Mouse (Mus musculus) kidney, postnatal 14 days (tissue): Measurements from ENCODE around the gene Cxcr5.
A peak's percentile ranks its signal among the peaks of the same experiment; 100 is the strongest.
"Not testable (repeated sequence)": the region's sequence is repeated elsewhere in the genome, so short reads cannot be mapped to it uniquely, and the experiment has no call there.

Experiments
- DNase-seq: peaks from one replicate; pipeline ENCODE4 v3.0.0; 2022; ENCODE audit warnings: mixed read lengths

Cxcr5 gene

GRCm38 (mm10) chr9:44587262-44588160, 25.8 kb upstream of the Cxcr5 start:
- DNase-seq = no peak

DNA sequence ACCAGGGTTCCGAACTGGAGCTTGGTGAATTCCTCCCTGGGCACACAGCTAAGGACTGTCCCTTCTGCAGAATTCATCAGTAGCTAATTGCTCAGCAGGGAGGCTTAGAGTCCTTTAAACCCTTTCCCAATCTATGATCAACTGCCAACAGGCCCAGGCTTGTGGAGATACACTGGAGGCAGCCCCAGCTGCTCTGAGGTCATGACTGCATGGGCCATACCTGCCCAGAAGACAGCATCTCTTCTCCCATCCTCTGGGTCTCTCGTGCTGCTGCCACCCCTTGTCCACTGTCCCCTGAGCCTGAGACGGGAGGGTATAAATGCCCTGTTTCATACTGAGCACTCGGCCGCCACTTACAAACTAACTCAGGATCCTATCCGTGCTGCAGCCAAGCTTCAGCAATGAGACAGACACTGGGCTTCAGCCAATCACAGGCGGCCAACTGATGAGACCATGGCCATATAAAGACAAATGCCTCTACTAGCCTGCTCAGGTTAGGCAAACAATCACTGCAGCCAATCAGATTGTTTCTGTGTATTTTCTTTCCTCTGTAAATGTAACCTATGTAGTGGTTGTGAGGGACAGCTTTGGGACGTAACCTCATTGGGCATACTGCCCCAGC, 25.1 kb upstream of the Cxcr5 start:
- DNase-seq = no peak

DNA sequence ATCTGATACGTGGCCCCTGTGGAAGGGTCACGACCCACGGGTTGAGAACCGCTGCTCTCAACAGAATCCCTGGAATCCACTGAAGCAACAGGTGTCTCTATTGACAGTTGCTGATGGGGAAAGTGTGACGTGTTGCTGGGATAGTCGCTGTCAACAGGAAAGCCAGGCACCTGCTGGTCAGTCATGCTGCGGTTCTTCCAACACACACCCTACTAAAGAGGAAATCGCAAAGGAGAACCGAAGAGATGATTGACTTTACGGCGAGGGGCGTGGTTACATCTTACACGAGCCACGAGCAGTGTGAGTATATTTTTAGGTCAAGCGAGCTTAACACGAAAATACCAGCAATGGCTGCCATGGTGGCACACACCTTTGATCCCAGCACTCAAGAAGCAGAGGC, 20.7 kb upstream of the Cxcr5 start:
- no peak for DNase-seq

GRCm38 (mm10) chr9:44581423-44581822, 19.7 kb upstream of the Cxcr5 start:
- no peak for DNase-seq

GRCm38 (mm10) chr9:44580085-44580484, 18.4 kb upstream of the Cxcr5 start:
- no peak for DNase-seq

GRCm38 (mm10) chr9:44579392-44579791, 17.7 kb upstream of the Cxcr5 start:
- peak; percentile 33 for DNase-seq

GRCm38 (mm10) chr9:44576046-44576445, 14.4 kb upstream of the Cxcr5 start:
- not testable (repeated sequence) for DNase-seq

DNA sequence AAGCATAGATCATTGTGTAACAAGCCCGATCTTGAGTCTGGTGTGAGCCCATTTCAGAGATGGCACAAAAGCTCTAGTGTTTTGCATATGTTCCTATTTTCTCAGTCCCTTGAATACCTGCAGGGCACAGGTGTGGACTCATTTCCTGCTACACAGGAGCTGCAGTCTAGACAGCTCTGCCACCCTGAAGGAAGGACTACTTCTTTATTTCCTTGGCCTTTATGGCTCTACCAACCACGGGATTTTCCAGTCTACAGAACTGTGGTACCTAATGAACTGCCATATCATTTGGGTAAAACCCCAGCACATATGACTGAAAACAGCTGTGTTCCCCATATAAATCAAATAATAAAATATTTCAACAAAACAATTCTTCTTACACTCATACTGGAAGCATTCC, 13.4 kb upstream of the Cxcr5 start:
- DNase-seq = no peak

GRCm38 (mm10) chr9:44573306-44573705, 11.6 kb upstream of the Cxcr5 start:
- no peak for DNase-seq

DNA sequence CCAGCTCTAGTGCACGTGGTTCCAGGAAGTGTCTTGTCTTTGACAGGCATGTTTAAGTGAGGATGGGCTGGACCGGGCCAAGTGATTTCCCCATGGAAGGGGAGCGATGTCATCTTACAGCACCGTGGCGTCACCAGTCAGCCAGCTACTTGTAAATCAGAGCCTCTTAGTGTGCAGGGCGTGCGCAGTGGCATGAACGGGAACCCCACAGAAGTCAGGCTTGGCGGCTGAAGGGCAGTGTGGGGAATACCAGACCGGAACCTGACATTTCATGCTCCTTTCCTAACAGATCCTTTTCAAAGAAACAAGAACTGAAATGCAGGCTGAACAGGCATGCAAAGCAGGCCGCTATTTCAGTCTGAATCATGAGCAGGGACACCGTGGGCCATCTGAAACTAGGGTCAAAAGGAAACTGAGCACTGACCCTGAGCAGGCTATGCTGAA, 9.3 kb upstream of the Cxcr5 start:
- no peak for DNase-seq

DNA sequence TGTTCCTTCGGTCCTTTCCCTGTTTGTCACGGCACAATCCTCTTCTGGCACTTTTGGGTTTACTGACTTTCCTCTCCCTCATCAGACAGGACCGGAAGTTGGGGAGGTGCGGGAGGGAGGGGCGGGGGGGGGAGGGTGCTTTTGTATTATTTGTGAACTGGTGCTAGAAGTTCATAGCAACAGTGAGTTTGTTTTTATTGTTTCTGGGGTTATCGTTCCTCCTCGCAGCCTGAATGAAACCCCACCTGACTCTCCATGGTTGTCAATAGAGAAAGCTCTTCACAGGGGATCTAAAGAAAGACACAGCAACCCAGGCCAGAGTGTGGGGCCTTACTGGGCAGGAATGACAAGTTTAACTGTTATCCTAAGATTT, 6.4 kb upstream of the Cxcr5 start:
- no peak for DNase-seq

- DNase-seq = no peak
These were observed 5.8 kb upstream of the Cxcr5 start for GRCm38 (mm10) chr9:44567338-44568082.

- DNase-seq = no peak
These were observed 3.7 kb upstream of the Cxcr5 start for GRCm38 (mm10) chr9:44565367-44565766.

GRCm38 (mm10) chr9:44562936-44563335, 1.3 kb upstream of the Cxcr5 start:
- DNase-seq = no peak

DNA sequence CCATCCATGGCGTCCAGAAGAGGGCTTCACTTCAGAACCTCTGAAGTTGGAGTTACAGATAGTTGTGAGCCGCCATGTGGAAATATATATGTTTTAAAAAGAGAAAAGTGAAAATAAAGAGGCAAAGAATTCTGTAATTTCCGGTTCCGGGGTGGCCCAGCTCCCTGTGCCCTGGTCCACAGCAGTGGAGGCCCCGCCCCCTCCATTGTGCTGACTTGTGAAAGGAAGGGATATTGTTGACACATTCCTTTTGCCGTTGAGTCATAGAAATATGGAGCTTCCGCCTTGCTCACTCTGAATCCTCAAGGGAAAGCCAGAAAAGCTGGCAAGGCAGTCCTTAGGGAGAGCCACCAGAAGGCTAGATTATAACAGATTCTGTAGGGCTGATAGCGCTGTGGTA, 9.5 kb downstream of the Cxcr5 start:
- peak; percentile 19 for DNase-seq

- no peak for DNase-seq
These were observed 10.5 kb downstream of the Cxcr5 start for GRCm38 (mm10) chr9:44551138-44551537.

DNA sequence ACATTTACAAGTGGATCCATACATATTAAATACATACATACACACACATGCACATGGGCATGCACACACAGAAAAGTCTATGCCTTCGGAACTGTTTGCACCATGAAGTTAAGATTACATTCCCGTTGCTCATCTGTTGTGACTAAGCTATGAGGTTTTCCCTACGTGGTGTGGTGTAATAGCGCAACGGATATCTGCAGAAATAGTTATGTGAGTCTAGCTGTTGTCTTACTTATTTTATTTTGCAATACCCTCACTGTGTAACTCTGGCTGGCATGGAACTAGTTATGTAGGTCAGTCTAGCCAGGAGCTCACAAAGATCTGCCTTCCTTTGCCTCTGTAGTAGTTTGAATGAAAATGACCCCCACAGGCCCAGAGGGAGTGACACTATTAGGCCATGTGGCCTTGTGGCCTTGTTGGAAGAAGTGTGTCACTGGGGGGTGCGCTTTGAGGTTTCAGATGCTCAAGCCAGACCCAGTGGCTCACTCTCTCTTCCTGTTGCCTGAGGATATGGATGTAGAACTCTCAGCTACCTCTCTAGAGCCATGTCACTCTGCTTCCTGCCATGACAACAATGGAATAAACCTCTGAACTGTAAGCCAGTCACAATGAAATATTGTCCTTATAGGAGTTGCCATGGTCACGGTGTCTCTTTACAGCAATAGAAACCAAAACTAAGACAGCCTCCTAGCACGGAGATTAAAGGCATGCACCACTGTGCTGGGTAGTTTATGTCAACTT, 13.1 kb downstream of the Cxcr5 start:
- DNase-seq = no peak

DNA sequence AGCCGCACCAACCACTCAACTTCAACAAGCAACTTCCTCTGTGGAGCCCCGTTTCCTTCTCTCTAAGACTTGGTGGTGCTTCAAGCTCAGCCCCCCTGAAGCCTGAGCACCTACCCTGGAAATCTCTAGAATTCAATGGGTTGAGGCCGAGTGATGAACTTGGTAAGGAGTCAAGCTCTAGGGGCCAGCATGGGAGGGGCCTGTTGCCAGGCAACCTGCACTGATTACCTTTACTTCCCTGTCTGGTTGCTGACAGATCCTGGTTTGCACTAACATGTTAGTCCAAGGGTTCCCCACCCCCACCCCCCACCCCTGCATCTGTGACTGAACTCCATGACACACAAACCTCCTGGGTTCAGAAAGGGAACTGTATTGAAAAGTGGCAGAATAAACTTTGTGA, 16.7 kb downstream of the Cxcr5 start:
- no peak for DNase-seq

GRCm38 (mm10) chr9:44542364-44542763, 19.3 kb downstream of the Cxcr5 start:
- no peak for DNase-seq

DNA sequence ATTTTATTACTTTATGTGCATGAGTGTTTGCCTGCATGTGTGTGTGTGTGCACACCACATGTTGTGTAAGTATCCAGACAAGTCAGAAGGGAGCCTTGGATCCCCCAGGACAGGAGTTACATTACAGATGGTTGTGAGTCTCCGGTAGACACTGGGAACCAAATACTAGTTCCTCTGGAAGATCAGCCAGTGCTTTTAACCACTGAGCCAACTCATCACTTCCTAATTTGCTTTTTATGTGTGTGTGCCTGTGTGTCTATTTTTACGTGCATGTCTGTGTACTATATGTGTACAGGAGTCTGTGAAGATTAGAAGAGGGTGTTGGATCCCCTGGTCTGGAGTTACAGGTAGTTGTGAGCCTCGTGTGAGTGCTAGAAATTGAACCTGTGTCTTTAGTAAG, 21.0 kb downstream of the Cxcr5 start:
- DNase-seq = no peak

DNA sequence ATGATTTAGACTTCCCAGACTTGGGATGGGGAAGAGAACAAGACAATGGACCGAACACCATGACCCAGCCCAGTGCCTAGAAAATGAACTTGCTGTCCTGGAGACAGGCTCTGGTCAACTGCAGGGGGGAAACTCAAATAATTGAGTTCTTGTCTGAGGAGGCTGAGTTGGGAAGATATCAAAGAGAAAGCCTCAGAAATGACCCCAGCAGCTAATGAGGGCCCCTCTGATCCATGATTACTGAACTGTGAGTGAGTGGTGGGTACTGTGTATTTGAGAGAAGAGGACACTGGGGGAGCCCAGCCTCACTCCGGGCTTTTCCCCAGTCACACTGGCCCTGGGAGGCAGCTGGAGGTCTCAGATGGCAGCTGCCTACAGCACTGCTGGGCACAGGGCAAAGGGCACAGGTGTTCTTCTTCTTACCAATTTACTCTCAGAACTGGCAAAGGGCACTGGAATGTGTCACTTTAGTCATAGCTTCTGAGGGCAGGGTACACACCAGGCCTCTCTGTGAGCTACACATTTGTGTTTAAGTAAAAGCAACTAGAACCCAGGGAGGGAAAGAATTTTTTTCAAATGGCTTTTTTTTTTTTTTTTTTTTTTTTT, 21.8 kb downstream of the Cxcr5 start:
- DNase-seq = peak; percentile 19

GRCm38 (mm10) chr9:44537625-44538301, 23.9 kb downstream of the Cxcr5 start:
- no peak for DNase-seq
